Mouse (Mus musculus): Measurements from ENCODE around the gene Ephb1.

Ephb1 gene

GRCm38 (mm10) chr9:101909491-101909890 is 445.0 kb downstream of the Ephb1 start:
- no peak for DNase-seq (ENCODE audit: low spot score)

GRCm38 (mm10) chr9:101908849-101909248 is 445.6 kb downstream of the Ephb1 start:
- no peak for DNase-seq (ENCODE audit: low spot score)

- DNase-seq (ENCODE audit: low spot score) = no peak
These were observed 446.7 kb downstream of the Ephb1 start for GRCm38 (mm10) chr9:101907747-101908255.

- DNase-seq (ENCODE audit: low spot score) = no peak
These were observed 451.1 kb downstream of the Ephb1 start for GRCm38 (mm10) chr9:101903406-101903805.

GRCm38 (mm10) chr9:101897851-101898250 is 456.6 kb downstream of the Ephb1 start:
- no peak for DNase-seq (ENCODE audit: low spot score)

GRCm38 (mm10) chr9:101883295-101883694 is 471.2 kb downstream of the Ephb1 start:
- no peak for DNase-seq (ENCODE audit: low spot score)

- no peak for DNase-seq (ENCODE audit: low spot score)
These were observed 477.1 kb downstream of the Ephb1 start for GRCm38 (mm10) chr9:101877109-101877987.

- DNase-seq (ENCODE audit: low spot score) = no peak
These were observed 479.2 kb downstream of the Ephb1 start for GRCm38 (mm10) chr9:101875306-101875705.

Measured in testis, postnatal 14 days (tissue).